Mouse (Mus musculus) A20 (cell line): ENCODE results near the gene Pde3a.

Source experiments
- DNase-seq: peaks from one replicate; pipeline ENCODE4 v3.0.0-alpha.2; 2011; ENCODE audit warnings: low read depth, low spot score

Gene Pde3a

GRCm38 (mm10) chr6:141495634-141496418 is 246.8 kb downstream of the Pde3a start:
- no peak for DNase-seq

- no peak for DNase-seq
These were observed 250.4 kb downstream of the Pde3a start for GRCm38 (mm10) chr6:141499511-141499910.

- DNase-seq = no peak
These were observed 252.1 kb downstream of the Pde3a start for GRCm38 (mm10) chr6:141501171-141501570.

- DNase-seq = no peak
These were observed 273.5 kb downstream of the Pde3a start for GRCm38 (mm10) chr6:141522541-141522940.

- DNase-seq = no peak
These were observed 274.9 kb downstream of the Pde3a start, which contains the start of gene Slco1c1 for GRCm38 (mm10) chr6:141523747-141524640. Gene Slco1c1 (plus strand): TSS chr6:141524368.

GRCm38 (mm10) chr6:141525787-141526186 is 276.7 kb downstream of the Pde3a start:
- no peak for DNase-seq

- DNase-seq = no peak
These were observed 281.8 kb downstream of the Pde3a start for GRCm38 (mm10) chr6:141530865-141531264.

GRCm38 (mm10) chr6:141537298-141537697 is 288.2 kb downstream of the Pde3a start:
- no peak for DNase-seq

- DNase-seq = no peak
These were observed 292.1 kb downstream of the Pde3a start for GRCm38 (mm10) chr6:141541136-141541535.

- no peak for DNase-seq
These were observed 294.3 kb downstream of the Pde3a start for GRCm38 (mm10) chr6:141543344-141543743.
